Mouse (Mus musculus) olfactory bulb, adult 2 months (tissue): ENCODE data around the gene Gm42742.

Experiments used
- CTCF ChIP-seq: fragments of 200-500 bp; IDR thresholded peaks from 2 replicates; pipeline ENCODE4 v1.5.1; 2012; ENCODE audit warnings: low read depth, mild to moderate bottlenecking, low read length, moderate library complexity; ENCODE audit not compliant: insufficient read depth
- POLR2A ChIP-seq: fragments of 200-500 bp; IDR thresholded peaks from 2 replicates; pipeline ENCODE4 v1.6.1; 2012; ENCODE audit warnings: mild to moderate bottlenecking, low read depth, low read length, moderate library complexity; ENCODE audit not compliant: insufficient read depth

GRCm38 (mm10) chr7:127066317-127066716 lies 45.4 kb upstream of the Gm42742 start:
- TF ChIP-seq POLR2A (no peak), CTCF (no peak)
